Mouse (Mus musculus) G1E (cell line): ENCODE measurements around the gene Kif1c. TPM values are rescaled to one million over a fixed set of nuclear protein-coding genes. Genes with fewer than 3 reads are reported as not detected.
A peak's percentile ranks its signal among the peaks of the same experiment; 100 is the strongest.

Experiments
- ATAC-seq: 2 replicates; pipeline ENCODE4 v1.8.0; 2016; ENCODE audit warnings: mild to moderate bottlenecking; ENCODE audit not compliant: insufficient number of reproducible peaks, poor library complexity, low FRiP score, severe bottlenecking; ENCODE audit errors: extremely low read depth
- DNase-seq: peaks from one replicate; pipeline ENCODE4 v3.0.0; 2012; ENCODE audit warnings: low spot score
- H3K27me3 ChIP-seq: 2 replicates; pipeline ENCODE4 v1.6.1; 2012; ENCODE audit warnings: mild to moderate bottlenecking, low read length, inconsistent platforms; ENCODE audit not compliant: insufficient read depth
- H3K36me3 ChIP-seq: replicated peaks from 2 replicates; pipeline ENCODE3; 2012; ENCODE audit warnings: mild to moderate bottlenecking, inconsistent platforms
- H3K4me1 ChIP-seq: 2 replicates; pipeline ENCODE4 v1.6.1; 2012; ENCODE audit warnings: low read depth, low read length, inconsistent platforms, mixed read lengths; ENCODE audit not compliant: insufficient read depth
- H3K4me3 ChIP-seq: 2 replicates; pipeline ENCODE4 v1.5.1; 2012; ENCODE audit warnings: low read depth, mild to moderate bottlenecking, inconsistent platforms, low read length, moderate library complexity, mixed read lengths
- H3K9me3 ChIP-seq: replicated peaks from 2 replicates; pipeline ENCODE4 v1.6.1; 2012; ENCODE audit warnings: inconsistent platforms
- CTCF ChIP-seq: IDR thresholded peaks from 2 replicates; pipeline ENCODE4 v1.5.1; 2012; ENCODE audit warnings: low read depth, low read length, inconsistent platforms, mixed read lengths
- GATA1 ChIP-seq: IDR thresholded peaks from 2 replicates; pipeline ENCODE4 v1.6.1; 2012; ENCODE audit warnings: borderline replicate concordance, low read length, inconsistent platforms, mixed read lengths
- GATA2 ChIP-seq: IDR thresholded peaks from 2 replicates; pipeline ENCODE4 v1.6.1; 2012; ENCODE audit warnings: low read depth, low read length, inconsistent platforms, borderline replicate concordance
- POLR2AphosphoS5 ChIP-seq: IDR thresholded peaks from 2 replicates; pipeline ENCODE4 v1.6.1; 2012; ENCODE audit warnings: low read depth, low read length, inconsistent platforms; ENCODE audit not compliant: insufficient replicate concordance
- TAL1 ChIP-seq: conservative IDR thresholded peaks from 2 replicates; pipeline ENCODE4 v1.6.1; 2012; ENCODE audit warnings: low read depth, low read length, inconsistent platforms, mixed read lengths
- polyA plus RNA-seq: library from polyadenylated mRNA; stranded (reverse); fragments of >175 nt; gene quantifications from 2 replicates; pipeline ENCODE4 v1.2.3, GENCODE M21; 2012
- total RNA-seq, 2 experiments: library from RNA; stranded (forward) in 1 of 2; stranded (reverse) in 1 of 2; fragments of 200-1000 nt in 1 of 2; fragments of >200 nt in 1 of 2; fragmentation: Nextera tagmentation in 1 of 2; gene quantifications; 2 replicates each; pipeline ENCODE4 v1.2.3; 2014 to 2017

Kif1c gene
- total and polyA plus RNA-seq, 3 experiments, result 11.7 to 30.4 (median 13.9) TPM

DNA sequence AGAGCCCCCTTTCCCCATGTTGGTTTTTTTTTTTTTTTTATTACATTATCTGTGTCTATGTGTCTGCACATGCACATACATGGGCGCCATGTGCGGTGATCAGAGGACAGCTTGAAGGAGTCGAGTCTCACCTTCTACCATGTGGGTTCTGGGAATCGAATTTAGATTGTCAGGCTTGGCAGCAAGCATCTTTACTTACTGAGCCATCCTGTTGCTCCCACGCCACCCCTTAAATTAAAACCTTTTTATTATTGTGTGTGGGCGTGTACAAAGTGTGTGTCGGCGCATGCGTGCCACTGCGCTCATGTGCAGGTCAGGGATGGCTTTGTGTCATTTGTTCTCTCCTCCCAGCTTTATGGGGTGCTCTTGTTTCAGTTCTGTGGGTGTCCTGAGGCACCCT lies 10.7 kb downstream of the Kif1c start:
- no peaks in the 10 kb centered on the region for H3K9me3 ChIP-seq
- no peak for DNase-seq
- H3K36me3 ChIP-seq, result peaks cover 76% of the 10 kb centered on the region
- TF ChIP-seq CTCF (no peak), POLR2AphosphoS5 (no peak), GATA1 (no peak), GATA2 (no peak), TAL1 (no peak)
- ATAC-seq, result no peak
- no peaks in the 10 kb centered on the region for H3K27me3 ChIP-seq
- H3K4me1 ChIP-seq, result 0 out of 2 replicates have a peak, but pooled peaks cover 4% of the 10 kb centered on the region
- no peak overlapping the region for H3K4me3 ChIP-seq

DNA sequence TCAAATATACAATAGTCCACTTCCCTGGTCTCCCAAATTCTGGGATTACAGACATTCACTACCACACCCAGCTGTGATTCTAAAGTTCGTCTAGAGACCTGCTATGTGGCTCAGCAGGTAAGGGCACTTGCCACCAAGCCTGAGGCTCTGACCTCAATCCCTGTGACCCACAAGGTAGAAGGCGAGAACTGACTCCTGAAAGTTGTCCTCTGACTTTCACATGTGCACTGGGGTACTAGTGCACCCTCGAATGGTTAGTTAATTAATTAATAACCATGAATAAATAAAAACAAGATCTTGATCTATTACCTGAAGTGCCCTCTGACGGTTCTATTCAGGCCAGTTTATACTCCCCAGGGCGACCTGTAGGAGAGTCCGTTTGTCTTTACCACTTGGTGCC lies 12.9 kb downstream of the Kif1c start:
- Histone ChIP-seq H3K9me3 (no peaks in the 10 kb centered on the region), H3K27me3 (no peaks in the 10 kb centered on the region), H3K4me1 (0 out of 2 replicates have a peak, but pooled peaks cover 4% of the 10 kb centered on the region), H3K4me3 (no peak overlapping the region), H3K36me3 (peaks cover 78% of the 10 kb centered on the region)
- DNase-seq (no peak), ATAC-seq (no peak)
- TF ChIP-seq GATA1, result no peak
- no peak for TF ChIP-seq POLR2AphosphoS5
- no peak for TF ChIP-seq TAL1
- no peak for TF ChIP-seq CTCF
- no peak for TF ChIP-seq GATA2

DNA sequence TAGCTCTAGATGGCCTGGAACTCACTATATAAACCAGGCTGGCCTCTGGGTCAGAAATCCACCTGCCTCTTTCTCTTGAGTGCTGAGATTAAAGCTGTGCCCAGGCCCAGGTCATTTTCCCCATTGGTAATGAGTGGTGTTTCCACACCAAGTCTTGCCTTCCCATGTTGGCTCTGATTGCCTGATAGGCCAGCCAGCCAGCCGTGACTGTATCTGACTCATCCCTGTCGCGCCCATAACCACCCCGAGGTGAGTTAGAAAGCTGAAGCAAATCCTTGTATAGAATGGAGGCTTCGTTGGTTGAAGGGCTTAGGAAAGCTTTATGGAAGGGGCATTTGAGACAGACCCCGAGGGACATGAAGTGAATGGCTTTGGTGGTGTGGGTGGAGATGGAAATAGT lies 15.5 kb downstream of the Kif1c start:
- DNase-seq, result no peak
- H3K36me3 ChIP-seq, result peaks cover 77% of the 10 kb centered on the region
- ATAC-seq, result no peak

DNA sequence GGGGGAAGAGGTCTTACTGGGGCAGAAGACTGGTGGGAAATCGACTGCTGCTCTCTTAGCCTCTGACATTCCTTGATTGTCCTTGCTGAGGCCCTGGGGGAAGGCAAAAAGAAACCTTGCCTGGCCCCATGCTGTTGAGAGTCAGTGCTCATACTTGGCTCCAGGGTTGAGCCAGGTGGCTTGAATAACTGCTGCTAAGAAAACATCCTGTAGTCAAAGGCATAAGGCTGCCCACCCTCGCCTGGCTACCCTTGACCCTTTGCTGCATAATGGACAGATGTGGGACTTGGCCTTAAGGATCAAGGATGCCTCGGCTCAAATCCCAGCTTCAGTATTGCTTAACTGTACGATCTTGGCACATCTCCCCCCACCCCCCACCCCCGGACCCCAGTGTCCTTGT lies 18.1 kb downstream of the Kif1c start:
- DNase-seq, result no peak
- no peaks in the 10 kb centered on the region for H3K9me3 ChIP-seq
- H3K27me3 ChIP-seq, result no peaks in the 10 kb centered on the region
- TF ChIP-seq TAL1 (no peak), GATA1 (no peak), GATA2 (no peak), POLR2AphosphoS5 (no peak), CTCF (no peak)
- peaks cover 11% of the 10 kb centered on the region for H3K4me1 ChIP-seq
- H3K4me3 ChIP-seq, result no peak overlapping the region
- no peak for ATAC-seq
- H3K36me3 ChIP-seq, result peaks cover 80% of the 10 kb centered on the region

More for the DNA sequence above, 15.5 kb downstream of the Kif1c start:
- TF ChIP-seq POLR2AphosphoS5 (no peak), TAL1 (no peak), GATA1 (no peak), CTCF (no peak), GATA2 (no peak)
- Histone ChIP-seq H3K27me3 (no peaks in the 10 kb centered on the region), H3K4me1 (peaks cover 11% of the 10 kb centered on the region), H3K9me3 (no peaks in the 10 kb centered on the region), H3K4me3 (no peak overlapping the region)

DNA sequence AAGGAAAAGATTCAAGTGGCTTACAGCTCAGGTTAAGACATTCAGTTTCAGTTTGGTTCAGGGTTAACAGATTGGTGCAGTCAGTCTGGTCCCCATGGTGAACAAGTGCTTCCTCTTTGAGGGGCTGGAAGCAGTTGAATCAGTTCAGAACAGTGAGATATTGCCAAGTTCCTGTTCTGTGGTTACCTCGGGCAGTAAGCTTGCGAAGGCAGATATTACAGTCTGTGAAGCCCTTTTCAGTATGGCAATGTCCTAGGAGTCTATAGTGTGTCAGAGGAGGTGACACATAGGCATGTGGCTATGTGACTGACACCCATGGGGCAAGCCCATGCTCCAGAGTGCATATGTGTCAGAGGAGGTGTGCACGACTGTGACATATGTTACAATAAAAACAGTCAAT lies 20.2 kb downstream of the Kif1c start:
- no peak overlapping the region for H3K4me3 ChIP-seq
- ATAC-seq (peak; percentile 63), DNase-seq (peak; percentile 24)

DNA sequence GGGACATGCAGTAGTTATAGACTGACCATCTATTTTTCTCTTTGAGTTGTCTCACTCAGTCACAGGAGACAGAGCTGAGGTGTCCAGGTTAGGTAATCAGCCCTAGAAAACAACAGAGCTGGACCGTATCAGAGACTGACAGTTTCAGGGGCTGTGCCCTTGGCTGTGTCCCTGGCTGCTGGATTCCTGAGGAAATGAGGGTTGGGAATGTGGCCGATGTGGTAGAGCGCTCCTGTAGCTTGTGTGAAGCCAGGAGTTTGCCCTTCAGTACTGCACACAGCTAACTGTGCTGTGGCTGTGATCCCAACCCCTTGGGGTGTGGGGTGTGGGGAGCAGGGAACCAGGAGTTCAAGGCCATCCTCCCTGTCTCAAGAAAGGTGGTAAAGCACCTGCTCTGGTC lies 20.7 kb downstream of the Kif1c start:
- Histone ChIP-seq H3K4me1 (peaks cover 11% of the 10 kb centered on the region), H3K4me3 (no peak overlapping the region), H3K36me3 (peaks cover 90% of the 10 kb centered on the region), H3K9me3 (no peaks in the 10 kb centered on the region), H3K27me3 (no peaks in the 10 kb centered on the region)
- ATAC-seq (no peak), DNase-seq (no peak)
- TF ChIP-seq GATA1 (no peak), POLR2AphosphoS5 (no peak), CTCF (no peak), TAL1 (no peak), GATA2 (no peak)

More for the DNA sequence above, 20.2 kb downstream of the Kif1c start:
- peaks cover 90% of the 10 kb centered on the region for H3K36me3 ChIP-seq
- TF ChIP-seq POLR2AphosphoS5 (no peak), TAL1 (no peak), CTCF (no peak), GATA1 (no peak)
- H3K4me1 ChIP-seq, result peaks cover 11% of the 10 kb centered on the region
- no peaks in the 10 kb centered on the region for H3K27me3 ChIP-seq
- H3K9me3 ChIP-seq, result no peaks in the 10 kb centered on the region

DNA sequence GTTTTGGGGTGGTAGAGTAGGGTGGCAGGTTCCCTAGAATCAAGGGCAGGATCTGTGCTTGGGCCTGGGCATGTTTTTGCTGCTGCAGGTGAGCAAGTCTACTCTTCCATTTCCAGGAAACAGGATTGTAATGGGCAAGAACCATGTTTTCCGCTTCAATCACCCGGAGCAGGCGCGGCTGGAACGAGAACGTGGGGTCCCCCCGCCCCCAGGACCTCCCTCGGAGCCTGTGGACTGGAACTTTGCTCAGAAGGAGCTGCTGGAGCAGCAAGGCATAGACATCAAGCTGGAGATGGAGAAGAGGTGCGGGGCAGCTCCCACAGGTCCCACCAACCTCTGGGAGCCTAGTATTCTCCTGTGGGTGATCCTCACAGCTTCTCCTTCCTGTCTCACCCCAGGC lies 24.4 kb downstream of the Kif1c start:
- no peak for TF ChIP-seq POLR2AphosphoS5
- Histone ChIP-seq H3K27me3 (no peaks in the 10 kb centered on the region; the same call in 1 of the 2 replicates), H3K4me1 (peaks cover 11% of the 10 kb centered on the region), H3K36me3 (peaks cover 86% of the 10 kb centered on the region), H3K4me3 (no peak overlapping the region), H3K9me3 (no peaks in the 10 kb centered on the region)
- no peak for ATAC-seq
- DNase-seq, result no peak
